Mouse (Mus musculus): ENCODE results near the gene Kmt2d.

- TF ChIP-seq POLR2A (IDR thresholded peaks at IDR 0.05; ENCODE audit: borderline replicate concordance, control insufficient read depth, low read depth, low read length) (no peak), CTCF (IDR thresholded peaks at IDR 0.05; ENCODE audit: control insufficient read depth, insufficient read depth, low read length) (no peak)
Measured at GRCm38 (mm10) chr15:98845149-98845548, 25.9 kb downstream of the Kmt2d start.
